Mouse (Mus musculus) kidney, postnatal 0 days (tissue): ENCODE results near the gene Rab11fip5. TPM values are rescaled to one million over a fixed set of nuclear protein-coding genes. Genes with fewer than 3 reads are reported as not detected.

ENCODE experiments used
- ATAC-seq: fragments of 200-750 bp; cut with Nextera tagmentation; replicated peaks from 2 replicates; pipeline ENCODE4 v1.8.0; 2017; ENCODE audit warnings: low read depth, moderate number of reproducible peaks, moderate TSS enrichment, moderate library complexity; ENCODE audit not compliant: low FRiP score
- DNase-seq: peaks from one replicate; pipeline ENCODE4 v3.0.0-alpha.2; 2016; ENCODE audit warnings: low spot score
- H3K27ac ChIP-seq: fragments of 300-500 bp; sonication (generic); 2 replicates; pipeline ENCODE4 v1.5.1; 2014; ENCODE audit warnings: mild to moderate bottlenecking
- H3K27me3 ChIP-seq: fragments of 300-500 bp; sonication (generic); 2 replicates; pipeline ENCODE4 v1.6.1; 2014; ENCODE audit warnings: low read length, mixed read lengths; ENCODE audit not compliant: insufficient read depth
- H3K36me3 ChIP-seq: fragments of 300-500 bp; sonication (generic); 2 replicates; pipeline ENCODE4 v1.6.1; 2014; ENCODE audit warnings: low read length, mixed read lengths; ENCODE audit not compliant: insufficient read depth
- H3K4me1 ChIP-seq: fragments of 300-500 bp; sonication (generic); replicated peaks from 2 replicates; pipeline ENCODE4 v1.6.1; 2014; ENCODE audit warnings: antibody characterized with exemption, low read length, mixed read lengths; ENCODE audit not compliant: insufficient read depth
- H3K4me2 ChIP-seq: fragments of 300-500 bp; sonication (generic); 2 replicates; pipeline ENCODE4 v1.6.1; 2014; ENCODE audit warnings: mild to moderate bottlenecking, low read length, moderate library complexity, mixed read lengths
- H3K4me3 ChIP-seq: fragments of 300-500 bp; sonication (generic); replicated peaks from 2 replicates; pipeline ENCODE4 v1.5.1; 2014; ENCODE audit warnings: low read depth, low read length
- H3K9ac ChIP-seq: fragments of 300-500 bp; sonication (generic); 2 replicates; pipeline ENCODE4 v1.6.1; 2014; ENCODE audit warnings: low read depth, low read length
- H3K9me3 ChIP-seq: fragments of 300-500 bp; sonication (generic); replicated peaks from 2 replicates; pipeline ENCODE4 v1.6.1; 2016; ENCODE audit warnings: low read length, inconsistent platforms, mixed read lengths
- CTCF ChIP-seq: IDR thresholded peaks from 2 replicates; pipeline ENCODE4 v1.5.1; 2016; ENCODE audit warnings: antibody characterized with exemption, low read depth, mild to moderate bottlenecking, moderate library complexity
- WGBS: fragments of 180-500 bp; shearing (Covaris S2); extraction: QIAGEN DNeasy Blood & Tissue Kit; methylation state at CpG from one replicate; pipeline ENCODE4 v1.1.7; 2014; 5-methylcytosine and 5-hydroxymethylcytosine counted together
- polyA plus RNA-seq: library from polyadenylated mRNA; unstranded; fragments of >200 nt; fragmentation: Nextera tagmentation; extraction: Ambion mirVana; gene quantifications from 2 replicates; pipeline ENCODE4 v1.2.1, GENCODE M21; 2015

Rab11fip5 gene
- polyA plus RNA-seq, 1 experiment from 2014 or later: 21.0 TPM

GRCm38 (mm10) chr6:85363906-85364260, 10.6 kb downstream of the Rab11fip5 start:
- Histone ChIP-seq H3K27me3 (no peaks in the 10 kb centered on the region), H3K4me1 (peaks cover 24% of the 10 kb centered on the region), H3K4me3 (no peak overlapping the region), H3K9me3 (no peaks in the 10 kb centered on the region), H3K27ac (0 out of 2 replicates have a peak overlapping the region, but pooled peaks have one; percentile 5), H3K4me2 (no peak overlapping the region), H3K36me3 (no peaks in the 10 kb centered on the region), H3K9ac (no peak overlapping the region)
- 85% methylated on average over 4 of the region's 4 CpGs for WGBS
- no peak for ATAC-seq
- TF ChIP-seq CTCF: no peak
- DNase-seq: no peak

- ATAC-seq (no peak), DNase-seq (no peak)
- H3K36me3 ChIP-seq: no peaks in the 10 kb centered on the region
- 92% methylated on average over 5 of the region's 5 CpGs for WGBS
- TF ChIP-seq CTCF: peak; percentile 21; the same call in 1 of the 2 replicates
- peaks cover 21% of the 10 kb centered on the region for H3K4me1 ChIP-seq
- no peak overlapping the region for H3K4me2 ChIP-seq
- H3K27me3 ChIP-seq: no peaks in the 10 kb centered on the region
- H3K27ac ChIP-seq: no peak overlapping the region
- H3K9ac ChIP-seq: no peak overlapping the region
- no peak overlapping the region for H3K4me3 ChIP-seq
- H3K9me3 ChIP-seq: no peaks in the 10 kb centered on the region
Observed at GRCm38 (mm10) chr6:85363231-85363905, 11.1 kb downstream of the Rab11fip5 start.

- Histone ChIP-seq H3K4me2 (no peak overlapping the region), H3K36me3 (no peaks in the 10 kb centered on the region), H3K4me1 (peaks cover 13% of the 10 kb centered on the region), H3K4me3 (no peak overlapping the region), H3K27ac (no peak overlapping the region), H3K9me3 (no peaks in the 10 kb centered on the region), H3K9ac (no peak overlapping the region), H3K27me3 (no peaks in the 10 kb centered on the region)
- ATAC-seq (no peak), DNase-seq (no peak)
- TF ChIP-seq CTCF: no peak
- 79% methylated on average over 5 of the region's 5 CpGs for whole genome bisulfite sequencing
Observed at GRCm38 (mm10) chr6:85362610-85363009, 11.8 kb downstream of the Rab11fip5 start.

- ATAC-seq (peak; percentile 82), DNase-seq (no peak)
- H3K4me3 ChIP-seq: no peak overlapping the region
- no peak overlapping the region for H3K4me2 ChIP-seq
- H3K27ac ChIP-seq: no peak overlapping the region
- TF ChIP-seq CTCF: no peak
- no peak overlapping the region for H3K9ac ChIP-seq
- H3K4me1 ChIP-seq: no peaks in the 10 kb centered on the region
- 76% methylated on average over 5 of the region's 5 CpGs for WGBS
- H3K36me3 ChIP-seq: no peaks in the 10 kb centered on the region
- no peaks in the 10 kb centered on the region for H3K27me3 ChIP-seq
- no peaks in the 10 kb centered on the region for H3K9me3 ChIP-seq
Observed at GRCm38 (mm10) chr6:85360311-85360710, 14.1 kb downstream of the Rab11fip5 start.

GRCm38 (mm10) chr6:85358877-85359276, 15.6 kb downstream of the Rab11fip5 start:
- no peak for TF ChIP-seq CTCF

GRCm38 (mm10) chr6:85356682-85357465, 17.6 kb downstream of the Rab11fip5 start:
- H3K9ac ChIP-seq: no peak overlapping the region
- TF ChIP-seq CTCF: no peak
- no peaks in the 10 kb centered on the region for H3K4me1 ChIP-seq
- H3K4me3 ChIP-seq: no peak overlapping the region
- H3K27me3 ChIP-seq: no peaks in the 10 kb centered on the region
- H3K9me3 ChIP-seq: no peaks in the 10 kb centered on the region
- DNase-seq (no peak), ATAC-seq (no peak)
- H3K36me3 ChIP-seq: no peaks in the 10 kb centered on the region
- H3K27ac ChIP-seq: peak overlapping the region; percentile 36; the same call in 1 of the 2 replicates
- WGBS: 57% methylated on average over 4 of the region's 4 CpGs
- no peak overlapping the region for H3K4me2 ChIP-seq

More at GRCm38 (mm10) chr6:85358877-85359276, 15.6 kb downstream of the Rab11fip5 start:
- Histone ChIP-seq H3K4me2 (no peak overlapping the region), H3K36me3 (no peaks in the 10 kb centered on the region), H3K27me3 (no peaks in the 10 kb centered on the region), H3K4me1 (no peaks in the 10 kb centered on the region), H3K9ac (no peak overlapping the region), H3K9me3 (no peaks in the 10 kb centered on the region), H3K27ac (no peak overlapping the region), H3K4me3 (no peak overlapping the region)
- no peak for ATAC-seq
- 100% methylated on average over 1 of the region's 1 CpGs for WGBS
- no peak for DNase-seq
